Mouse (Mus musculus) thymus, postnatal 0 days (tissue): ENCODE data around the gene Zap70. TPM values are rescaled to one million over a fixed set of nuclear protein-coding genes. Genes with fewer than 3 reads are reported as not detected.

Source experiments
- DNase-seq: peaks from one replicate; pipeline ENCODE4 v3.0.0-alpha.2; 2015; ENCODE audit warnings: low spot score
- polyA plus RNA-seq: library from polyadenylated mRNA; unstranded; fragments of >200 nt; fragmentation: Nextera tagmentation; extraction: Ambion mirVana; gene quantifications from 2 replicates; pipeline ENCODE4 v1.2.1, GENCODE M21; 2015

Gene Zap70
- polyA plus RNA-seq, result 118 and 123 TPM in 2 replicates

GRCm38 (mm10) chr1:36761568-36761967 lies at the start of gene Zap70:
Gene Zap70 (plus strand): TSS chr1:36761798.
- DNase-seq, result peak; percentile 85

GRCm38 (mm10) chr1:36714311-36714710 lies 47.3 kb upstream of the Zap70 start, which contains the start of gene Actr1b:
Gene Actr1b (minus strand): TSS chr1:36714422.
- no peak for DNase-seq

GRCm38 (mm10) chr1:36718786-36719185 lies 42.8 kb upstream of the Zap70 start:
- no peak for DNase-seq

- peak; percentile 87 for DNase-seq
These were observed 38.2 kb upstream of the Zap70 start for GRCm38 (mm10) chr1:36723146-36724056.

- no peak for DNase-seq
These were observed 37.6 kb upstream of the Zap70 start for GRCm38 (mm10) chr1:36724057-36724431.

- DNase-seq, result peak; percentile 86
These were observed 24.3 kb upstream of the Zap70 start for GRCm38 (mm10) chr1:36737300-36737699.

- DNase-seq, result no peak
These were observed 22.4 kb upstream of the Zap70 start for GRCm38 (mm10) chr1:36739231-36739630.

- DNase-seq, result no peak
These were observed 18.6 kb upstream of the Zap70 start for GRCm38 (mm10) chr1:36743046-36743445.

- DNase-seq, result peak; percentile 85
These were observed 17.2 kb upstream of the Zap70 start for GRCm38 (mm10) chr1:36744268-36744944.

- DNase-seq, result no peak
These were observed 15.9 kb upstream of the Zap70 start for GRCm38 (mm10) chr1:36745661-36746060.

- DNase-seq, result peak; percentile 69
These were observed 15.1 kb upstream of the Zap70 start for GRCm38 (mm10) chr1:36746452-36746851.

GRCm38 (mm10) chr1:36753932-36754675 lies 7.5 kb upstream of the Zap70 start:
- DNase-seq, result no peak

GRCm38 (mm10) chr1:36758553-36758952 lies 3.0 kb upstream of the Zap70 start:
- no peak for DNase-seq

- DNase-seq, result no peak
These were observed 2.5 kb upstream of the Zap70 start for GRCm38 (mm10) chr1:36759076-36759475.

- DNase-seq, result peak; percentile 23
These were observed 1.2 kb upstream of the Zap70 start for GRCm38 (mm10) chr1:36760401-36760800.

GRCm38 (mm10) chr1:36761061-36761460 lies 537 bp upstream of the Zap70 start:
- no peak for DNase-seq

GRCm38 (mm10) chr1:36766431-36767205 lies 5.0 kb downstream of the Zap70 start:
- DNase-seq, result peak; percentile 77

GRCm38 (mm10) chr1:36767321-36767720 lies 5.7 kb downstream of the Zap70 start:
- peak; percentile 62 for DNase-seq

- DNase-seq, result no peak
These were observed 7.2 kb downstream of the Zap70 start for GRCm38 (mm10) chr1:36768786-36769185.

GRCm38 (mm10) chr1:36769951-36770350 lies 8.4 kb downstream of the Zap70 start:
- no peak for DNase-seq

- DNase-seq, result no peak
These were observed 9.4 kb downstream of the Zap70 start for GRCm38 (mm10) chr1:36770998-36771397.
